7 mouse cellular contexts compared by ENCODE assay signal in the genomic region with DNA sequence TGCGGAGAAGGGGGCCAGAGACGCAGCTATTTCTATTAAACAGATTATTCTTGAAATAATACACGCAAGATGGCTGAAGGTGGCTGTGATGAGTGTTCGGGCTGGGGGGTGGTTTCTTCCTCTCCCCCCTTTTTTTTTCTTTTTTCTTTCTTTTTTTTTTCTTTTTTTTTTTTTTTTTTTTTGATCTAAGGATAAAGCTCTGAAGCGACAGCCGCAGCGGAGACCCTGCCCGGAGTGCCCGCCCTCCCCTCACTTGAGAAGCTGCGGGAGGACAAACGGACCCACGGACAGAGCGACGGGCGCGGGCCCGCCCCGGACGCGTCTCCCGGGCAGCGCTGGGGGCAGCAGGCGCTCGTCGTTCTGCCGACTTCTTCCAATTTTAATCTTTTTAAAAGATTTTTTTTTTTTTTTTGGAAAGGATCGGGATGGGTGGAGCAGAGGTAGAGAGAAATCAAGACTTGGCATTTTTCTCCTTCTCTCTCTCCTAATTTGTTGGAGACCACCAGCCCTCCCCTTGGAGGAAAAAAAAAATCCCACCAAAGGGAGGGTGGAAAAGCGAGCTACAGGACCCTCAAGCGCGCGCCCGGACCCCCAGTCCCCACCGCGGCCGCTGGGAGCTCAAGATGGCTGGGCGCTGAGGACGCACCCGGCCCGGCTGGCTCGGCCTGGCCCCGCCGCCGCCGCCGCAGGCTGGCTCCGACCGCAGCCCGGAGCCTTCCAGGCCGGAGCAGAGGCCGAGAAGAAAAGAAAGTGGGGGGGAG. TPM values are rescaled to one million over a fixed set of nuclear protein-coding genes. Genes with fewer than 3 reads are reported as not detected.
A peak's percentile ranks its signal among the peaks of the same experiment; 100 is the strongest.
DNase-seq lines count a peak whose midpoint lies in the region; ATAC-seq lines count a peak whose summit lies in the region.

No protein-coding gene starts in this region.

- H3K79me2 ChIP-seq in macrophage (ENCODE audit: inconsistent target), result peaks cover 33% of the 10 kb centered on the region

- no peaks in the 10 kb centered on the region for H3K9me3 ChIP-seq in forebrain, embryonic 14.5 days (replicated peaks; ENCODE audit: control insufficient read depth, low read length)

- H3K27me3 ChIP-seq in forebrain, embryonic 14.5 days (replicated peaks; ENCODE audit: control insufficient read depth, insufficient read depth, low read length), result no peaks in the 10 kb centered on the region

- peak; percentile 36 for ATAC-seq in forebrain, embryonic 14.5 days

- peak overlapping the region; percentile 98 for H3K9ac ChIP-seq in forebrain, embryonic 14.5 days (ENCODE audit: low read length)

- H3K4me3 ChIP-seq in forebrain, embryonic 14.5 days (ENCODE audit: low read depth, low read length), result peak overlapping the region; percentile 96
- peak overlapping the region; percentile 58 for H3K4me3 ChIP-seq in macrophage (ENCODE audit: inconsistent target)

- WGBS in forebrain, embryonic 14.5 days, result under 1% methylated on average over 41 of the region's 50 CpGs
- under 1% methylated on average over 34 of the region's 50 CpGs for WGBS in macrophage (ENCODE audit: missing documents)

- peak; percentile 47 to 63 for DNase-seq in spleen, adult 18-20 months
- DNase-seq in spleen, postnatal 36 days (ENCODE audit: low spot score in 2 of 2), result no peak
- peak; percentile 36 for DNase-seq in c-Kit-positive CD71-positive TER-119-positive erythroid progenitor cells, embryonic 14.5 days (ENCODE audit: low spot score)
- peak; percentile 88 for DNase-seq in forebrain, embryonic 14.5 days (ENCODE audit: low spot score)
- DNase-seq in induced T-regulatory cell, adult 2 months (ENCODE audit: low read depth), result peak; percentile 64
- peak; percentile 70 for DNase-seq in thymus, postnatal 4 days

- peak overlapping the region; percentile 96 for H3K4me2 ChIP-seq in forebrain, embryonic 14.5 days (ENCODE audit: low read length)

- peaks cover 16% of the 10 kb centered on the region for H3K4me1 ChIP-seq in forebrain, embryonic 14.5 days (ENCODE audit: control insufficient read depth, insufficient read depth, low read length)

- H3K36me3 ChIP-seq in forebrain, embryonic 14.5 days (ENCODE audit: control insufficient read depth, insufficient read depth, low read length), result peaks cover 9% of the 10 kb centered on the region; the same call in 1 of the 2 replicates
- no peaks in the 10 kb centered on the region for H3K36me3 ChIP-seq in macrophage (ENCODE audit: inconsistent target)

- H3K27ac ChIP-seq in forebrain, embryonic 14.5 days (ENCODE audit: low read depth, low read length), result peak overlapping the region; percentile 100
- H3K27ac ChIP-seq in macrophage, result peak overlapping the region; percentile 89

RNA-seq across cellular contexts. Expression of a gene that starts 0.7 kb away (rescaled TPM):
- polyA plus RNA-seq in forebrain, embryonic 14.5 days (2014; fragmentation: Nextera tagmentation; extraction: Ambion mirVana), result 23.0 and 24.8 TPM in 2 replicates
- 10 to 100 TPM; 15.9 to 99.6 (median 53.2) TPM for total RNA-seq in macrophage (2018; cell fraction: chromatin; rRNA removed)
- total RNA-seq in macrophage (2018; cell fraction: cytosol; rRNA removed), result 100 to 1,000 TPM in 1 of 26 experiments, 10 to 100 TPM in 25; 25.7 to 101 (median 73.3) TPM
- total RNA-seq in macrophage (2018; cell fraction: nucleus; rRNA removed), result 100 to 1,000 TPM in 4 of 26 experiments, 10 to 100 TPM in 22; 24.4 to 126 (median 65.5) TPM
- polyA plus RNA-seq in macrophage (2018), result 33.5 to 58.8 TPM (median 46.5 TPM) in 3 replicates

Comparison
In these comparisons a context has a peak if more than half of its experiments do, and no peak if none do; other contexts are left out.
1. DNase-seq: peak in spleen, adult 18-20 months (2 of 2), c-Kit-positive CD71-positive TER-119-positive erythroid progenitor cells, embryonic 14.5 days (single experiment), forebrain, embryonic 14.5 days (single experiment), induced T-regulatory cell, adult 2 months (single experiment) and thymus, postnatal 4 days (single experiment); none in spleen, postnatal 36 days (0 of 2).